Mouse (Mus musculus): ENCODE measurements around the gene Aamp.

Gene Aamp

DNA sequence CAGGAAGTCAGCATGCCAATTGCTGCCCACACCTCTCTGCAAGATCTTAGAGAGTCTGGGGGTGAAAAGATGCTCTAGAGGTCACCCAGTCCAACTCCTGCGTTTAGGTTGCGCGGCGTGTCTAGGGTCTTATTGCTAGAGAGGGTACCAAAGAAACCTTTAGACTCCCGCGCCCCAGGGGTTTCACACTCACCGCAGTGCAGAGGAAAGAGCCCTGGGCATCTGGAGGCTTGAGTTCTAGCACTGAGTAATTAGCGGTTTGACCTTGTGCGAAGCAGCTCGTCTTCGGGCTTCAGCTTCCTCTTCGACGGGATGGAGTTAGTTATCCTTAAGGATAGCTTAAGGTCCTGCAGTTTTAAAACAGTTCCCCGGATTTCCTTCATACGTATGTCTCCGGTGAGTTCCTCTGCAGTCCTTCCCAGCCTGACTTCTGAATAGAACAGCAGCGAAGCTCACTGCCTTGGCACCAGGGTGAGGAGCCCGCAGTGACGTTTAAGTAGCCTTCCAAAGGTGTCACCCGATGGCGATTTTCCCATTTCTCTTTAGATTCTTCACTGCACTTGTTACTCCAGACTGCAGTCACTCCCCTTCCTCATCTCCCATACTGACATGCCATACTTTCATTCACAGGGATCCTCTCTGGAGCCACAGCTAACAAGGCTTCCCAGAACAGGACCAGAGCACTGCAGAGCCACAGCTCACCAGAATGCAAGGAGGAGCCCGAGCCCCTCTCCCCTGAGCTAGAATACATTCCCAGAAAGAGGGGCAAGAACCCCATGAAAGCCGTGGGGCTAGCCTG, 873 bp upstream of the Aamp start:
- in situ Hi-C loops (cut with MboI; ENCODE audit: unreplicated experiment in 2 of 2) = loop anchor here (5.0 to 10.0 kb wide), 2 partner anchors 81 to 107 kb away; partner anchors contain the start of gene Ctdsp1 (in 1 of the 2)

DNA sequence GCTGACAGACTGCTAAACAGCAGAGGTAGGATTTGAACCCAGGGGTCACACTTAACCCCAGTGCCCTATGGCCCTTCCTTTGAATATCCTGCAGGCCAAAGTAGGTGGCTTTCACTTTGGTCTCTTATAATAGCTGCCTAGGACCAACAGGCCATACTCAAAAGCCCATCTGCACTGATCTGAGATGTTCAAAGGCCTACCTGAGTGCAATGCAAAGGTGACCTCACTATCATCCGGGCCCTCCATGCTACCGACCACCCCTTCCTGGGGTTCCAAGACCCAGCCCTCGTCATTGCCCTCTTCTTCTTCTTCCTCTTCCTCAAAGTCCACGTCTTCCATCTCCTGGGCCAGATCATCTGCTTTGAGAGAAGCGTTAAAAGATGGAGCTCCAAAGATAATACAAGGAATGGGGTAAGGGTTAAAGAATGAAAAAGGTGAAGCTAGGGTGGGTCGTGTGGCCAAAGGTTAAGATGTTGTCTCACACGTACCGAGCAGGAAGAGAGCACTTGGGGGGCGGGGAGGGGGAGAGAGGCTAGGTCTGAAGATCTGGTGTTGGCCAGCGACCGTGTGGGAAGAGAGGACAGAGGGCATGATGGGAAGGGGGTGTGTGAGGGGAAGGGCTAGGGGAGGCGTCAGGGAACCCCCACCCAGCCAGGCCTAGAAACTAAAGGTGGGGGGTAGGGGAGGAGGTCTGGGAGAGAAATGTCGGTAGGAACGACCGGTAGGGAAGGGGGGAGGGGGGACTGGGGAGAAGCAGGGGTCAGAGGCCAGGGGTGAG, 663 bp downstream of the Aamp start:
- in situ Hi-C loops (cut with MboI; ENCODE audit: unreplicated experiment in 2 of 2) = loop anchor here (5.0 to 10.0 kb wide), 2 partner anchors 42 to 79 kb away; no protein-coding TSS in a partner anchor

DNA sequence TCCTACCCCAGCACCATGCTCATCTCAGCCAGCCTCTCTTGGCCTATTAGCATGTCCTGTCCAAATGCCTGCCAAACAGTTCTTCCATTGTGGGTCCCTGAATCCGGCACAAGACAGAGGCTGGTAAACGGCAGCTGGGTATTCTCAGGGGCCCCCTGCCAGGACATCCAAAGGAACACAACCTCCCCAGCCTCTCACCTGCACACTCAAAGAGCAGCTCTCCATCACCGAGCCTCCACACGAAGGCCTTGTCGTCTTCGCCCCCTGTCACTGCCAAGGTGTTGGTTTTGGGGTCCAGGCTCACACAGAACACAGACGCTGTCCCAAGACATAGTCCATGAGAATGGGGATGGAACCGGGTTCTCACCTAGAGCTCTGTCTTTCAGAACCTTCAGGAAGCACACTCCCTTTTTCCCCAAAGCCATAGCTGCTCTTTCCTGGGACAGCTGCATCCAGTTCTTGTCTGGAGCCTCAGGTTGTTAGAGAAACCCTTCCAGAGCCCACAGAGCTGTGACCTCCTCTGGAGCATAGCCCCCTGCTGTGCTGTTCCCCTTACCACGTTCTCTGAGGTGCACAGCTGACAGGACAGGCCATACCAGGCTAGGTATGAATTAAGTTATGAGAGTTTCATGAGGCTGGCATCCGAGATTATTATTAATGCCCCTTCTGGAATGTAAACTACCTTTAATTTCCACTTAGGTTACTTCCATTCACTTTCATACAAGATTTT, 1.5 kb downstream of the Aamp start:
- in situ Hi-C loops (cut with MboI; ENCODE audit: unreplicated experiment in 2 of 2) = loop anchor here (5.0 to 10.0 kb wide), 2 partner anchors 41 to 78 kb away; no protein-coding TSS in a partner anchor

DNA sequence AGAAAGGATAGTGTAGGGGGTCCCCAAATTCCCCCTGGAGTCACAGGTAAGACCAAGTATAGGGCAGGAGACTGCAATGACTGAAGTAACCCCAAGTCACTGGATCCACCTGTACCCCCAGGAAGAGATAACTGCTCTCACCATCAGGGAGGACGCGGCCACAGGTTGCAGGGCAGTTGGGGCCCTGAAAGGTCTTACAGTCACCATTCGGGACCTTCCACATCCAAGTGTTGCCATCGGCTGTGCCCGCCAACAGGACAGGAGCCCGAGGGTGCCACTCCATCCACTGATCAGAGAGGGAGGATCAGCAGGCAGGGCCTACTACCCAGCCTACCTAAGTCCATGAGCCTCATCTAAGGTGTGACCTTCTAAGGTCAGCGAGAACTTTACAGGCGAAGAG, 2.7 kb downstream of the Aamp start:
- in situ Hi-C loops (cut with MboI; ENCODE audit: unreplicated experiment in 2 of 2) = loop anchor here (5.0 to 10.0 kb wide), 2 partner anchors 40 to 77 kb away; no protein-coding TSS in a partner anchor

DNA sequence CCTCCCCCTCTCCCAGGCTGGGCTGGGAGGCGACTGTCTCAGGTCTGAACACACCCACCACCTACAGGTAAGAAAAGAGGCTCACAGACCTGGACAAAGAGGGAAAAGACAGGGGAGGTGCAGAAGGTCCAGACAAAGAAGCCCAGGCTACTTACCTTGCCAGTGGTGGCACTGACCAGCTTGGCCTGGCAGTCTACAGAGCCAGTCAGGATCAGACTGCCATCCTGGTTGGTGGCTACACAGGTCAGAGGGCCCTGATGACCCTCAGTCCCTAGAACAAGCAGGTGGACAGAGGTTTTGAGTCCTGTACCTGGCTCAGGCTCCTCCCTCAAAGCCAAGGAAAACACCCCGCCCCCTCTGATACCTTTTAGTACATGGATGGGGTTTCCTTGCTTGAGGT, 3.2 kb downstream of the Aamp start:
- in situ Hi-C loops (cut with MboI; ENCODE audit: unreplicated experiment in 2 of 2) = loop anchor here (5.0 to 10.0 kb wide), 2 partner anchors 39 to 77 kb away; no protein-coding TSS in a partner anchor

DNA sequence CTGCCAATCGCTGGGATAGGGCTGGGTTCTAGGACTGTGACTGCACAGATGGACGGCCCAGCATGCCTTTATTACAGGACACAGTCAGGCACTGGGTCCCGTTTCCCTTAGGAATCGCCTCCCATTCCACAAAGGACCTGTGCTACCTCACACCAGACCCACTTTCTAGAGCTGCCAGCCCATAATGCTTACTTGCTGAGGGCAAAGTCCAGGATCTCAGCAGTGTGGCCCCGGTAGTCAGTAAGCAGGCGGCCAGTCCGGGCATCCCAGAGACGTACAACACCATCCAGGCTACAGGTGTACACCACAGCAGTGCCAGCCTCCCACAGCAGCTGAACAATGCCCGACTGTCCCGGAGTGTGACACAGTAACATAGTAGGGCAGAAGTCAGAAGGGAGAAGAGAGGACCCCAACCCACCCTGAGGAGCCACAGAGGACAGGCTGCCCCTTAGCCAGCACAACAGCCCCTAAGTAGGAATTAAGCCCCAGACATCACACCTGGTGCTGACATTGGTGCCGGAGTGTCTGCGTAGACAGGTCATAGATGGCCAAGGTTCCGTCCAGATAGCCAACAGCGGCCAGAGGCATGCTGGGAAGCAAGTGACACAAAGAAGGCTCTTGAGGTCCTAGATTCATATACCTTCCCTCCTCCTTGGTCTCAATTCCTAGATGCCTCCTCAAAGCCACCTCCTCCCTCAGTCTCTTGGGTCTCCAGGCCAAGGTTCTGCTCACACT, 3.8 kb downstream of the Aamp start:
- in situ Hi-C loops (cut with MboI; ENCODE audit: unreplicated experiment in 2 of 2) = loop anchor here (5.0 to 10.0 kb wide), 2 partner anchors 38 to 76 kb away; no protein-coding TSS in a partner anchor

DNA sequence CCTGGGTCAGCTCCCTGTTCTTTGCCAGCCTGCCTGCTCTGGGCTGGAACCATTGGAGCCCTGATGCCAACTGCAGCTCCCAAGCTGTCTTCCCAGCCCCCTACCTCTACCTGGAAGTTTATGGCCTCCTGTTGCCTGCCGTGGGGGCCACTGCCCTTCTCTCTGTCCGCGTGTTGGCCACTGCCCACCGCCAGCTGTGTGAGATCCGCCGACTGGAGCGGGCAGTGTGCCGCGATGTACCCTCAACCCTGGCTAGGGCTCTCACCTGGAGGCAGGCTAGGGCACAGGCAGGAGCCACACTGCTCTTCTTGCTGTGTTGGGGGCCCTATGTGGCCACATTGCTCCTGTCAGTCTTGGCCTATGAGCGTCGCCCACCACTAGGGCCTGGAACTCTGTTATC, 5.5 kb downstream of the Aamp start:
- in situ Hi-C loops (cut with MboI; ENCODE audit: unreplicated experiment in 2 of 2) = no loop called here

DNA sequence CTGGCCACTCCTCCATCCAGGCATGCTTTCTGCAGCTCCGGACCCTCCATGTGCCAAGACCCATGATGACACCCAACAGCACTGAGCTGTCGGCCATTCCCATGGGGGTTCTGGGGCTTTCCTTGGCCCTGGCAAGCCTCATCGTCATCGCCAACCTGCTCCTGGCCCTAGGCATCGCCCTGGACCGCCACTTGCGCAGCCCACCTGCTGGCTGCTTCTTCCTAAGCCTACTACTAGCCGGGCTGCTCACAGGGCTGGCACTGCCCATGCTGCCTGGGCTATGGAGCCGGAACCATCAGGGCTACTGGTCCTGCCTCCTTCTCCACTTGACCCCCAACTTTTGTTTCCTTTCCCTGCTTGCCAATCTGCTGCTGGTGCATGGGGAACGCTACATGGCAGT, 6.0 kb downstream of the Aamp start, which contains the start of gene Gpbar1:
Gpbar1 (plus strand) TSS at position 13 of the 400 bp plus-strand sequence.
- in situ Hi-C loops (cut with MboI; ENCODE audit: unreplicated experiment in 2 of 2) = no loop called here

DNA sequence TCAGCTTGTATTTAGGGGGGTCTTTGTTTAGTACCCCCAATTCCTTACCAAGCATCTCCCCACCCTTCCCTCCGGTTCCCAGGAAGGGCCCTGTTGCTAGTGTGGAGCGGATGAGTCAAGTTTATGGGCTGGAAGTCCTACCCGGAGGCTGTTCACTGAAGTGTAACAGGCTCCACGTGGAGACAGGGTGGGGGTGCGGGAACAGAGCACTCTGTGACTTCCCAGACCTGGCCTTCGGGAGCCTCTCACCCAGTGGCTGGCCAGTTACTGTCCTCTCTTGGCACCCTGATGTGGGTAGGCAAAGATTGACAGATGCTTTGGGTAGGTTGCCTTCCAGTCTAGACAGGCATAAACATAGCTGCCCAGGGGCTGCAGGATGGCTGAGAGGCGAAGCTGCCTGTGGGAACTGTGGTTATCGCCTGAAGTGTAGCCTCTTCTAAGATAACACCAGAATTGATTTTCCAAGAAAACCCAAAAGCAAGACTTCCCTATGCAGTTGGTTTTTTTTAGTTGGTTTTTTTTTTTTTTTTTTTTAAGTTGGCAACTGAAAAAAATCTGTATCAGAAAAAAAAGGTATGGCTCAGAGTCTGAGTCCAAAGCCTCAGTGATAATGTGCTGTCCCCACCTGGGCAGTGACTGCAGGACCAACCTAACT, 6.5 kb downstream of the Aamp start:
- in situ Hi-C loops (cut with MboI; ENCODE audit: unreplicated experiment in 2 of 2) = no loop called here

DNA sequence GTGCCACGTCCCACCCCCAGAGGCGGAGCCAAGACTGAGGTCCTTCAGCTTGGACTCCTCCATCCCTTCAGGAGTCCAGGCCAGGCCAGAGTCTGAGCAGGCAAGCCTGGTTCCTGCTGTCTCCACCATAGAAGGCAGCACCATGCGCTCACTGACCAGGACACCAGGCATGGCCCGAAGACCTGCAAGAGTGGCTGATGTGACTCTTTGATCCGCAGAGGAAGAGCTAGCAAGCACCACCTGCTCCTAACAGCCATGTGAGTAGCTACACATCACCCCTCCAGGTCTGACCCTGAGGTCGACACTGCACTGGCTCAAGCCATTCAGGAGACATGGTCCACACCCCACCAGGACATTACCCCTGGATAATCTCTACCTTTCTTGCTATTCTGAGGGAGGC, 7.5 kb downstream of the Aamp start:
- in situ Hi-C loops (cut with MboI; ENCODE audit: unreplicated experiment in 2 of 2) = no loop called here

DNA sequence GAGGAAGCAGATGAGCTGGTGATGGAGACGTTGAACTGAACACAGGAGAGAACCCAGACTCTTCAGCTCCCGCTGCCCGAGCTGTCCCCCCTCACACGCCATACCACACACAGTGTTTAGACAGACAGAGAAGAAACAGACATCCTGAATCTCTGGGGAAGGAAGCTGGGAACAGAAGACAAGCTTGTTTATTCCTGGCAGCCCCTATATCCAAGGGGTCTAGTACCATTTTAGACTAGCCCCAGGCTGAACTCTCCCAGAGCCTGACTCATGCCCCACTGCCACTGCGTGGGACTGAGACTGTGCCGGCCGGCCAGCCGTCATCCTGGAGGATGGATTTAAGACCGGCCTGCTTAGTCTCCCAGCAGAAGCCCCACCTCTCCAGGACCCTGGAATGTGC, 9.5 kb downstream of the Aamp start:
- in situ Hi-C loops (cut with MboI; ENCODE audit: unreplicated experiment in 2 of 2) = no loop called here

DNA sequence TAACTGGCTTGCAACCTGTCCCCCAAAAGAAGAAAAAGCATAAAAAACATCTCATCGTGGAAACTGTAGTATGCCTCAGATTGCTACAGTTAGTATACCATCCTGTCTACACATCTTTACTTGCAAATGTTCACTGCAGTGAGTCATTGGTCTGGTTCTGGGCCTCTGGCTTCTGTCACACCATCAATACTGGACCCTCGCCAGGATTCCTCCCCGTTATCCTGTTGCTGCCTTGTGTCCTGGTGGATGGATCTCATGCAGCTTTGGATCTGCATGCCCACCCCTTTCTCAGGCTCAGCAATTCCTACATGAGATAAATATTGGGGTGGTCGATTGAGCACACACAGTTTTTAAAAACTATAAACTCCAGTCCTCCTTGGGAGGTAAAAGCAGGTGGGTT, 12.9 kb downstream of the Aamp start:
- in situ Hi-C loops (cut with MboI; ENCODE audit: unreplicated experiment in 2 of 2) = no loop called here

DNA sequence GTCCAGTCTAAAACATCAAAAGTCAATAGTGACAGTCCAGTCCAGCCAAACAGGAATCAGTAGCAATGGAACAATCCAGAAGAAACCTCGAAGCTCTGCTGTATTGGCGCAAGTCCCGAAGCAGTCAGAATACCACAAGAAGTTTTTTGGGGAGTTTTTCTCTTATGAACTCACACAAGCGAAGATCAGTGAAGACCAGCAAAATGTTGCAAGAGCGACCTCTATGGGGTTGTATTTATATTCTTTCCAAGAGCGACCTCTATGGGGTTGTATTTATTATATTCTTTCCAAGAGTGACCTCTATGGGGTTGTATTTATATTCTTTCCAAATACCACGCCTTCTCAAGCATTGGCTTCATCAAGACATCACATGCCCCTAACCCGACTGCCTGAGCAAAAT, 15.8 kb downstream of the Aamp start:
- in situ Hi-C loops (cut with MboI; ENCODE audit: unreplicated experiment in 2 of 2) = no loop called here

DNA sequence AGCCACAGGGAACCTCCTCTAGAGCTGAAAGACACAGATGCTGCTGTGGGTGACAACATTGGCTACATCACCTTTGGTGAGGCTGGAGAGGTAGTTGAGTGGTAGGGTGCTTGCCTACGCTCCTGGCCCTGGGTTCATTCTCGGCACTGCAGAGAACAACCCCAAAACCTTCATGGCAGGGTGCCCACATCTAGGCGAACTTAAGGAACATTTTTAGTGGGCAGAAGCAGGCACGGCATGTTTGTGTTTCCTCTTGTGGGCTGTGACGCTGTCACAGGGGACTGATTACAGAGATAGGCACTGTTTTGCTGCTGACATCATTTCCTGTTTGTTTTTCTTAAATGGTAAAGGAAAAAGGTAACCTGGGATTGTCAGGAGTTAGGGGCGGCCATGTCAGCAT, 22.0 kb downstream of the Aamp start:
- in situ Hi-C loops (cut with MboI; ENCODE audit: unreplicated experiment in 2 of 2) = no loop called here

DNA sequence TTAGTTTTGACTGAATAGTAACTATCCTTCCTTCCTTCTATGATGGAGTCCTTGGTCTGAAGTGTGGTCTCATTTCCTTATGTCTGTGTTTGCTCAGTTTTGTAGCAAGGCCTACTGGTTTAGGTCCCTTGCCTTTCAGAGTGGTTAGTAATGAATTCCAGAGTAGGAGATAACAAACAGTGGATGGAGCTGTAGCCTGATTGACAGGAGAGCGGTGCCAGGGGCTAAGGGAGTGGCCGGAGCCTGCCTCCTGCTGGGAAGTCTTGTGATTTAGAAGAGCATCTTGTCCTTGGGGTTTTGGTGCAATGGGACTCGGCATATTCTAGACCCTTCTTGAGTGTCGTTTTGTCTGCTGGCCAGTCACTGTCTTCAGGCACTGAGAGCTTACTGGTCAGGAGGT, 27.8 kb downstream of the Aamp start:
- in situ Hi-C loops (cut with MboI; ENCODE audit: unreplicated experiment in 2 of 2) = no loop called here

DNA sequence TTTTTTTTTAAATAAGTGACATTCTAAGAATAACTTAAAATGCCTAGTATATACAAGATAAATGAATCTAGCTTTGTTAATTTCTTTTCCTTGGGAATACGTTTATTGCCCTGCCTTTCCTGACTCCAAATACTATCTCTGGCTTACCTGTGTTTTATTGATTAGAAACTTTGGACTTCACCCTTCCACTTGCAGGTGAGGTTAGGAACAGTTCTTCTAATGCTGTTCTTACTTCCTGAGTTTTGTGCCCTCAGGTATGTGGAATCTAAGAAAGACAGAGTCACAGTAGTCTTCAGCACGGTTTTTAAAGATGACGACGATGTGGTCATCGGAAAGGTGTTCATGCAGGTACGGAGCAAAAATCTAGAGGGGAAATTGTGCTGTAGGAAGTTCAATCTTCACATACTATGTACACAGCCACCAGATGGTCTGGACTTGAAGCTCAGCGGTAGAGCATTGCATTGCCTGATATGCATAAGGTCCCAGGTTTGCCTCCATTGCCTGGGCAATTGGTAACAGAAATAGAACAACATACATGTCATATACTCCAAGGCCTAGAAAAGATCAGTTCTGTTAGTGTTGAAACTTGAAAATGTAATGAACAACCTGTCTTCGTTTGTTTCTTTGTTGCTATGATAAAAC, 28.7 kb downstream of the Aamp start:
- in situ Hi-C loops (cut with MboI; ENCODE audit: unreplicated experiment in 2 of 2) = no loop called here

DNA sequence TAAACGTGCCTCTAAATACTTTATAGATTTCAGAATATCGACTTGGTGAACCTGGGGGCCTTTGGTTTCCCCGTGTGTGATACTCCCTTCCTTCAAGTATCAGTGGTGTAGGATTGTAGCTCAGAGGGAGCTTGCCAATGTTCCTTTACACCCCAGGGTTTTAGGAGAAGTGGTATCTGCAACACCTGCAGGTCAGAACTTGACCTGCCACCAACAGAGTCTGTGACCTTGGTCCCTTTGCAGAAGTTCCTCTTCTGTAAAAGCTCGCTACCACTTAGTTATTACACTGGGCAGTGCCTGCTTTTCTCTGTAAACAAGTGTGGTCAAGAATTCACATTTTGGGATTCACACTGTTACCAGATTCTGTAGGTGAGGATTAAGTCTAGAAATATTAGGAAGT, 34.4 kb downstream of the Aamp start:
- in situ Hi-C loops (cut with MboI; ENCODE audit: unreplicated experiment in 2 of 2) = no loop called here

DNA sequence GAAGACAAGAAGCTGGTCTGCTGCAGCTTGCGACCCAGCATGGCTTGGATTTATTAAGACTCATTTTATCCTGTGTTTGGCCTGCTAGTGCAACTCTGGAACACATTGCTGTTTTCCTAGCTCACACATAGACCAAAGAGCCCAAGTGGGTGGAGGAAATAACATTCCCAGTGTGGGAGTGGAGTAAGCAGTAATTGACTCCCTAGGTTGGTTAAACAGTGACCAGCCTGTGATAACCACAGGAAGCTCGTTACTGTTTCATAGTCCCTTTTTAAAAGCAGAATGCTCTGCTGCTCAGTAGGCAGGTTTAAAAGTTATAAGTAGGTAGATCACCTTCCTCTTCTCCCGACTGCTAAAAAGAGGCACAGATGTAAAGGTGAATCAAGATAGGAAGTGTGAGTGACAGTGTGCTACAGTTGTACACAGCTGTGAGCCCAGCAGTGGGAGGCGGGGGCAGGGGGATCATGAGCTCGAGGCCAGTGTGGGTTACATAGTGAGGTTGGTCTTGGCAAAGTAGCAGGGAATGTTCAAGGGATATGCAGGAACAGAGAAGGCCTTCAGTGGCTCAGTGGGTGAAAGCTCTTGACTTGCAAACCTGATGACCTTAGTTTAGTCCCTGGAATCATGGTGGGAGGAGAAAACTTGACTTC, 35.1 kb downstream of the Aamp start:
- in situ Hi-C loops (cut with MboI; ENCODE audit: unreplicated experiment in 2 of 2) = loop anchor here in 1 of 2 experiments (25.0 kb wide), 1 partner anchor 2012 kb away; no protein-coding TSS in a partner anchor
